Mouse (Mus musculus): ENCODE results near the gene Col28a1.

Col28a1 gene

GRCm38 (mm10) chr6:8192517-8192916, at the start of gene Col28a1:
Col28a1 (minus strand) TSS chr6:8192617.
- no peak for DNase-seq (ENCODE audit: low spot score)

DNA sequence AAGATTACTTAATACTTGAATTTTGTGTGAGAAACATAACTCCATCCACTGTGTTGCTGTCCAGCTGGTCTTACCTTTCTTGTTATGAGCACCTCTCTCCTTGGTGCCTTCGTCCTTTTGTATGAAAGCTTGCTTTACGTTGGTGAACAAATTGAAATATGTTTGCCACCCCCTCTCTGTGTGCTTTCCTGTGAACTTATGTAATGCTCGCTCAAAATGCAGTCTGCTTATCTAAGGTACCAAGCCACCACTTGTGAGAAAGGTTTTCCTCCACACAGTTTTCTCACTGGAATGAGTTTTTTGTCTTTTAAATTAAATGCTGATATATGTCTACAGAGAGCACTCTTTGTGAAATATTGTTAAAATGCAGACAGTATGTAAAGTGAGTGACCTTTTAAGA, 36.2 kb upstream of the Col28a1 start:
- DNase-seq (ENCODE audit: low spot score): no peak

DNA sequence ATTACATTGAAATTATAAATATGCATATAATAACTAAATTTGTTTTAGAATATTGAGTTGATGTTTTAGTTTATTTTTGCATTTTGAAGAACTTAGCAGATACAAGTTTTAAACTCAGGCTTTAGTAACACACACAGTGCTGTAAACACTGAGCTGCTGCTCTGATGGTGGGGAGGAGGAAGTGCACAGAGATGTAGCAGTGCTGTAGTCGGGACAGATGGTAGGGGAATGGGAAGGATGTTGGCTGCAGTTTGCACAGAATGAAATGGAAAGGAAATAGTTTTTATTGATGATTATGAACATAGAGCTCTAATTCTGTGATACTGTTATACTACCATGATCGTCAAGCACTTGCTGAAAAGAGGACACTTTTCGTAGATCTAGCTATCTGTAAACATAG, 34.6 kb upstream of the Col28a1 start:
- no peak for DNase-seq (ENCODE audit: low spot score)

DNA sequence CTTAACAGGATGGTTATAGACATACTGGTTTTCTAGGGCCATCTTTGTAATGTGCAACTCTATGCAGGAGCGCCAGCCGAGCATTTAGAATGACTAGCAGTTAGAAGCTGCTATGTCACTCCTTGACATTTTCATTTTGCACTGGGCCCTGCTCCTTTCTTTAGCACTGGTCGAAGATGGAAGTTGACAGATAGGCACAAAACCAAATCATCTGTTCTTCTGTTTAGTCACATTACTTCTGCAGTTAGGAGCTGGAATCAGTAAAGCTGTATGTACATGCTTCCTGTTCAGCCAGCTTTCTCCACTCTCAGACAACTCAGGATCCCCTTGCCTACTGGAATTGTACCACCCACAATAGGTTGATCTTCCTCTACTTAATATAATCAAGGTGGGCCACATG, 18.2 kb upstream of the Col28a1 start:
- DNase-seq (ENCODE audit: low spot score): no peak

DNA sequence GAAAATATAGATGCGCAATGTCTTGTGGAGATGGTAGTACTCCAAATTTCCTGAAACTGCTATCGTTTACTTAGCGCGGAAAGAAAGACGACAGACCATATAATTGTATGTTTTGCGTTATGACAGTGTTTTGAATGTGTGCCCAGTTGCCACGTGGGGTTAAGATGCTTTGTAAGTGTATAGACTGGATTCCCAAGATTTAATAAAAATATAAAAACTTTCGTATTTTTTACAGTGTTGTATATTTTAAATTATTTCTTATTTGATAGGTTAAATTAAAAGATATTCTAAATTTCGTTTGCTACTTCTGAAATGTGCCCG, 17.4 kb upstream of the Col28a1 start:
- no peak for DNase-seq (ENCODE audit: low spot score)

DNA sequence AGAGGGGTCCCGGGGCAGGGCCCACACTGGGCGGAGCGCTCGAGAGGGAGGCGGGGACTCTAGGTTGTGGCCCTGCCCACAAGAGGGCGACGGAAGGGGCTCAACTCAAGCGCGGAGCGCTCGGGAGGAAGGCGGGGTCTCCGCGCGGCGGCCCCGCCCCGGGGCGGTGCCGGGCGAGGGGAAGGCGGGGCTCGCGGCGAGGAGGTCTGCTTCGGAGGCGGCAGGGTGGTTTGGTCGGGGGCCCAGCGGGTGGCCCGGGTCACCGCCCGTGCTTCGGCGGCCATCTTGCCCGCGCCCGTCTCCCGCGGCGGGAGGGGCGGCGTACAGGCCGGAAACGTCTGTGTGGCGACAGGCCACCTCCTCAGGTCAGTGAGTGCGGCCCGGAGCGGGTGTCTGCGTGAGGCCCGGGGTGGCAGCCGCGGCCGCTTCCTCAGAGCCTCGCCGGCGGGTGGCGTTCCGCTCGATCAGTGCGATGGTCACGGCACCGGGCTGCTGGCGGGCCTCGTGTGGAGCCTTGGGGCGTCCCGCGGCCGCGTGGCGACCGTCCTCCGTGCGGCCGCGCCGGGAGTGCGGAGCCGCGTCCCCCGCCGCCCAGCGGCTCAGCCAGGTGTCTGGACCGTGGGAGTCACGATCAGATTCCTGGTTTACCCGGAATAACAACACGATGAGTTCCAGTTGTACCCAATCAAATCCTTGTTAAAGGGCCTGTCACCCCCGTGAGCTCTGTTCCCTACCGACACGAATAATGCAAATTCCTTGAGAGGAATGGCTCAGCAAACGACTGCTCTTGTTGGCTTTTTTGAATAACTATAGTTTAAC, 16.8 kb upstream of the Col28a1 start, which contains the start of gene Mios:
TSS of gene Mios (plus strand) at position 176 of the 819 bp plus-strand sequence.
- DNase-seq (ENCODE audit: low spot score): peak; percentile 78

GRCm38 (mm10) chr6:8189917-8190316, 2.5 kb downstream of the Col28a1 start:
- no peak for DNase-seq (ENCODE audit: low spot score)

GRCm38 (mm10) chr6:8188599-8189233, 3.7 kb downstream of the Col28a1 start:
- no peak for DNase-seq (ENCODE audit: low spot score)

DNA sequence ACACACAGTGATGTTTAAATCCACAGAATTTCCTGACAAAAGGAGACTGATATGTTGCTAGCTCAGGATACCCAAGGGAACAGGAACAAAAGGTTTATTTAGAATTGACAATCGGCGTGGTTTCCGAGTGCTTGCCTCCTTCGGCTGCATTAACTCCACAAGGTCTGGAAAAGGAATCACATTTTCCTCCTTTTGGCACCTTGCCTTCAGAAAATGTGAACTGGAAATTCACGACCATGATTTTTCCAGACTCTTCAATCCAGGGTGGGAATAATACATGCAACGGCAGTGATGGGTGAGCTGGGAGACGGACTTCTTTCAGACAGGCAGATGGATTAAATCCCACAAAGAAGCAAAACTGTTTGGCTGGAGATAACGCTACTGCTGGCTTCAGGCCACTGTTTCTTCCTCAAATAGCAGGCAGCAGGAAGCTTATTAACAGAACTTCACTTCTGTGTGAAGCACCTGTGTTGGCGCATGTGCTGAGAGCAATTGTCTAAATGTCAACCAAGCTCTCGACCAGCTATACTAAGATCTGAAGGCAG, 13.9 kb downstream of the Col28a1 start:
- no peak for DNase-seq (ENCODE audit: low spot score)

DNA sequence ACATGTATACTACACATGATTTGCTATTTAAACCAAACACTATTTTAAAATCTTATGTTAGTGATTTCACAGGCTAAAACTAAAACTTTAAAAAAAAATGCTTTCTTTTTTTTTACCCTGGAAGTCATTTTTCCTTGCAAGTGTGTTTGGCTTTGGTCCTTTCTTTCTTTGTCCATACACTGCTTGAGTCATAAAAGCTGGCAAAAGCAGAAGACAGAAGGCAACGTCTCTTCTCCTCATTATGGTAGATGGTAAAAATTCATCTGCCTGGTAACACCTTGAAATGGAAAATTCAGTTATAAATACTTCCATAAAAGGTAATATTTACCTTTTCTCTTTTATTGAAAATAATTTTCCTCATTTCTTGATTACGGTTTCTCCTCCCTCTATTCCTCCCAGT, 16.3 kb downstream of the Col28a1 start:
- no peak for DNase-seq (ENCODE audit: low spot score)

DNA sequence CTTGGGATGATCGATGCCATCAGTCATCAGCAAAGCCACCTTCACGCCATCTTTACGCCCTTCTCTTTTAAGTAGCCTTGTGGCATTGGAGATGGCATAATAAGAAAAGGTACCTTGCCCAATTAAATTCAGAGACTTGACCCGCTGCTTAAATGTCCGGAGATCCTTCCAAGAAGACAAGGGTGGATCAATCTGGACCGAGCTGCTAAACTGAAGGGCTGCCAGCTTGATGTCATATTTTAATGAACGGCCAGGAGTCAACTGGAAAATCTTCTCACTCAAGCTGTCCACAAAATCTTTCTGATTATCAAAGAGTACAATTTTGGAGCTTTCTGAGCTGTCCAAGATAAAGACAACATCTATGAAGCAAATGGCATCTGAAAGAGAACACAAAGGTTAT, 17.1 kb downstream of the Col28a1 start:
- no peak for DNase-seq (ENCODE audit: low spot score)

DNA sequence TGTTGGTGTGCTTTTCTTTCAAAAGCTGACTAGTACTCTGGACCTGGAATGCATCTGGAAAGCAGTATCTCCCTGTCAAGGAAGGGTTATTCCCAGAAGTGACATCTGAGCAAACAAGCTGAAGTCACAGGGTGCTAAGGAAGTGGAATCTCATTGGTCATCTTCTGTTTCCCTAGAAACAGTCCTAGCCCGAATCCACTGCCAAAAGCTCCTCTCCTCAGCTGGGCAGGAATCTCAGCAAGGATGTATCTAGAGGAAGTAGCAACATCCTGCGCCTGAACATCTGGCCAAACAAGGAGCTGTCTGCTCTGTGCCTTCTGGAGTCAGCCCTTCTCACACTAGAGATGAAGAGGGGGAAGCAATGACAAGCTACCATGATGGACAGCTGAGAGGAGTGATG, 18.4 kb downstream of the Col28a1 start:
- DNase-seq (ENCODE audit: low spot score): no peak

- DNase-seq (ENCODE audit: low spot score): no peak
Observed at GRCm38 (mm10) chr6:8172101-8172500, 20.3 kb downstream of the Col28a1 start.

DNA sequence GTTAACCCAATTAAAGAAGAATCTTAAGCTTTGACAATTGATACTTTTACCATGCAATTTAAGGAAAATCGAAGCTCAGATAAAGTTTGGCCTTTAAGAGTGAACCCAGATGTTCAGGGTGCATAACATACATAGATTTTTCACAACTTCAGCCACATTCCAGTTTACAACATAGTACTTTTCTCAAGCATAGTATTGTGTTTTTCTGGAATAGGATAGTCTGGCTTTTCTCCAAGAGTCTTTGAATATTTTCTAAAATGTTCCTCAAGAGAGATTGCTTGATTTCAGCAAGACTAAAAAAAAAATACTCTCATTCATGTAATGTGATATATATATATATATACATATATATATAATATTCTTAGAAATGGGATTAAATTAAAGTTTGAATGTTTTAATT, 27.7 kb downstream of the Col28a1 start:
- no peak for DNase-seq (ENCODE audit: low spot score)

DNA sequence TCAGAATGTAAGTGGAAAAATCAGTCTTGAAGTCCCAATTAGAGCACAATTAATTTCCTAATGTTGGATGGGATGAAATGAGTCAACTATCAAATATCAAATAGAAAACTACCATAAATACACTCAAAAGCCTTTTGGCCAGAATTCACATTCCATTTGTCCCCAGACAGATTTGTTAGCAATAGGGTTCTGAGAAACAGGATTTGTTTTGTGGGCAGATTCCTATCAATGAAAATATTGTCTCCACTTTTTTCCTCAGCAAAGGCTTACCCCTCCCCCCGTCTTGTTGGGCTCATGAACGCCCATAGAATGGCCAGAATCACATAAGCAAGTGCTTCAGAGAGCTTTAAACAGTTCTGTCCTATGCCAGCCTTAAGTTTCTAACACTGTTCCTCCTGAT, 32.4 kb downstream of the Col28a1 start:
- no peak for DNase-seq (ENCODE audit: low spot score)

DNA sequence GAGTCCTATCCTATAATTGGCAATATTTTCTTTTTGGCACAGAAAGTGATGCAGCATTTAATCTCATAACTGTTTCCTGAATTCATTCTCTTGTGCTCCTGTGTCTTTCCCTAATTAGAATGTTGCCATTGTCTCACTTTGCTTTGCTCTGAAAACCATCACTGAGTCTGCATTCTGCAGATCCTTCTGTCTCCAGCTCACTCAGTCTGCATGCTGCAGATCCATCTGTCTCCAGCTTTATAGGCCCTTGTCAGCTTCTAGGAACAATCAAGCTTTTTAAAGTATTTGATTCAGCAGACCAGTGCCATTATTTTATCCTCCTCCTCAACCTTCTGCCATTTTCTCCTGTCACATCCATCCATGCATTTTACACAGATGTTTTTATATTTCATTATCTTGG, 35.3 kb downstream of the Col28a1 start:
- DNase-seq (ENCODE audit: low spot score): no peak

GRCm38 (mm10) chr6:8152551-8153361, 39.7 kb downstream of the Col28a1 start:
- no peak for DNase-seq (ENCODE audit: low spot score)

GRCm38 (mm10) chr6:8148916-8149315, 43.5 kb downstream of the Col28a1 start:
- DNase-seq (ENCODE audit: low spot score): no peak

DNA sequence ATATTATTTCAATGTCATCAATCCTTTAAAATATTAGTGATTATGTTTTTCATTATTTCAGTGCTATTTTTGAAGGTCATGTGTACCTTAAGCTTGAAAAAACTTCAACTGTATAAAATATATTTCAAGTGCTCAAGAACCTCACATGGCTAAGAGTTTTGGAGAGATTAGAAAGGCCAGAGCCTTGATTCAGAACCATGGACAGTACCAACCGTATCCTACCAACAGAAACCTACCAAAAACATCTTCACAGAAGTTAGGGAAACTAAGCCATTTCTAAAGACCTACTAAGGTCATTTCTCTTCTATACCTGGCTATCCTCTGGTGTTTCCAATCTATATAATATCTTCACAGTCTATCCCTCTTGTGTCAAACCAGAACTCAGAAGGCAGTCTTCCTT, 50.5 kb downstream of the Col28a1 start:
- DNase-seq (ENCODE audit: low spot score): no peak

DNA sequence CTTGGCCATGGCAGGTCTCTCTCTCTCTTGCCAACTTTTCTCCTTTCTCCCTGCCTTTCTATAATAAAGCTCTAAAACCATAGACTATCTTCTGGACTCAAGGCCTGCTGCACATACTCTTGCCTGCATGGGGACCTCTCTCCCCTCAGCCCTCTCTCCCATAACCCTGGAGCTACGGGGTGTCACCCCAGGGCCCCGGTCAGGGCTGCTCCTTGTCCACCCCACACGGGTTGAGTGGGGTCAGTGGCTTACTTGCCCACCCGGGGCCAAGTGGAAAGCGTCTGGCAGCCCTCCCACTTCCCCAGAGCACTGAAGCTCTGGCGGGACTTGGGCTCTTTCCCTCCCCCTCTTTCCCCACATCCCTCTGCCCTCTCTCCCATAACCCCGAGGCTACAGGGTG, 62.3 kb downstream of the Col28a1 start:
- DNase-seq (ENCODE audit: low spot score): no peak

- no peak for DNase-seq (ENCODE audit: low spot score)
Observed at GRCm38 (mm10) chr6:8128164-8128563, 64.3 kb downstream of the Col28a1 start.

- no peak for DNase-seq (ENCODE audit: low spot score)
Observed at GRCm38 (mm10) chr6:8126545-8126944, 65.9 kb downstream of the Col28a1 start.

DNA sequence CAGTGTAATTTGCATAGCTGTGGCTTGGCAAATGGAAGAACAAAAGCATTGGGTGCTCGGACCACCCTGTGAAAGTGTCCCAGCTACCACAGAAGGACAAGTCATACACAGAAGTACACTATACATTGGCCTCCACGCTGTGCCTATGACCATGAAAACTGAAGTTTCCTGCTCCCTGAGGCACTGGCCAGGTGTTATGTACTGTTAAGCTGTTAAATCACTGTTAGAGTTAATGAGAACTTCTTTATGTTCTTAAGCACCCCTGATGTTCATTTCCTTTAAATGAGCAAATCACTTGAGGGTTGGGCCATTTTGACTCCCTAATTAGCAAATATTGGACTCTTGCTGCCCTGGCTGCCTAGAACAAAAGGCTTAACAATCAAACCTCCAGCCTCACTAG, 73.3 kb downstream of the Col28a1 start:
- no peak for DNase-seq (ENCODE audit: low spot score)
